Mouse (Mus musculus) c-Kit-negative CD71-positive TER-119-positive erythroid progenitor cells, embryonic 14.5 days (primary cell): Measurements from ENCODE around the gene Tmc3.
A peak's percentile ranks its signal among the peaks of the same experiment; 100 is the strongest.

Experiments
- DNase-seq: peaks from one replicate; pipeline ENCODE4 v3.0.0-alpha.2; 2013; ENCODE audit warnings: low read depth, low spot score

Tmc3 gene

DNA sequence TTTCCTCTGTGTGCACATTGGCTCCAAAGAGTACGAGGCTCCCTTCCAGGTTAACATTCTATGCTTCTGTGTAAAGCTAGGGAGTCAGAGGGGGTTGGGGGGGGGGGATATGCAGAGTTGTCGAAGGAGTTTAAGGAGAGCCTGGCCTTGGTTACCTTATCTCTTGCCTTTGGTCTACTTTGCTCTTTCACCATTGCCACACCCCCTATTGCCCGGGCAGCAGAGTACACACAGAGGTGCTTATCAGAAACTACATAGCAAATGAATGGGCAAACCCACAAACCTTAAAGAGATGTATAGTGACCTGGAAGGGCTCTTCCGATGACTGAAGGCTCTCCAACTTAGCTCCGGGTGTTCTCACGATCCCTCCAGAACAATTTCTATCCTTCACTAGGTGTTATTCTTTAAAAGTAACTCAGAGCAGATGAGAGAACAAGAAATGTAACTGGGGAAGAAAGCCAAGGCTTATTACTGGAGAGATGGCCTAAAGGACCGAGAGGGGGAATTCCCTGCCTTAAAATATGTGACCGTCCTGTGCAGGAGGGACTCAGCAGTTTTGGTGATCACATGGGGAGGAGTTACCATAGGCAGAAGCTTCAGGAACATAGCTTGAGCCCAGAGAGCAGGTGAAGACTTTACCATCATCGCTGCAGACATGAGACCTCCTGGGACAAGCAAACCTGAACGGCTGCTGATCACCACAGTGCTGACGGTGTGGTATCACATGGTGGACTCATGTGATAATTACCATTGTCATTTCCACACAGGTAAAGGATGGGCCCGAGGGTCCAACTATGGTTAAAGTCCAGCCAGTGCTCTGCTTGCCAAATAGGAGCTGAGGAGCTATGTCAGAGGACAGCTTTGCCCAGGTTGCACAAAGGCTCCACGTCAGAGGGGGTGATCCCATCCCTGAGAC lies 14.5 kb downstream of the Tmc3 start:
- no peak for DNase-seq

DNA sequence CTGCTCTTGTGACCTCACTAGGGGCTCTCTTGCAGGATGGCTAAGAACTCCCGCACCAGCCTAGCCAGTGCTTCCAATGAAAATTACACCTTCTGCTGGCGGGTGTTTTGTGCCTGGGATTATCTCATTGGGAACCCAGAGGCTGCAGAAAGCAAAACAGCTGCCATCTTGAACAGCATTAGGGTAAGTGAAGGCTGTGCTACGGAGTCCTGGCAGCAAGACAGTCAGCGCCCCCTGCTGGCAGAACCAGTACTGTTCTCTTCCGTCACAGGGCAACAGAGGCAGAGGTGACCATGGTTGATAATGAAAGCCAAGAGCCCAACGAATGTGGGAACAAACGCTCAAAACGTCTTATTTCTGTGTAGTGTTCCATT lies 15.2 kb downstream of the Tmc3 start:
- peak; percentile 13 for DNase-seq

DNA sequence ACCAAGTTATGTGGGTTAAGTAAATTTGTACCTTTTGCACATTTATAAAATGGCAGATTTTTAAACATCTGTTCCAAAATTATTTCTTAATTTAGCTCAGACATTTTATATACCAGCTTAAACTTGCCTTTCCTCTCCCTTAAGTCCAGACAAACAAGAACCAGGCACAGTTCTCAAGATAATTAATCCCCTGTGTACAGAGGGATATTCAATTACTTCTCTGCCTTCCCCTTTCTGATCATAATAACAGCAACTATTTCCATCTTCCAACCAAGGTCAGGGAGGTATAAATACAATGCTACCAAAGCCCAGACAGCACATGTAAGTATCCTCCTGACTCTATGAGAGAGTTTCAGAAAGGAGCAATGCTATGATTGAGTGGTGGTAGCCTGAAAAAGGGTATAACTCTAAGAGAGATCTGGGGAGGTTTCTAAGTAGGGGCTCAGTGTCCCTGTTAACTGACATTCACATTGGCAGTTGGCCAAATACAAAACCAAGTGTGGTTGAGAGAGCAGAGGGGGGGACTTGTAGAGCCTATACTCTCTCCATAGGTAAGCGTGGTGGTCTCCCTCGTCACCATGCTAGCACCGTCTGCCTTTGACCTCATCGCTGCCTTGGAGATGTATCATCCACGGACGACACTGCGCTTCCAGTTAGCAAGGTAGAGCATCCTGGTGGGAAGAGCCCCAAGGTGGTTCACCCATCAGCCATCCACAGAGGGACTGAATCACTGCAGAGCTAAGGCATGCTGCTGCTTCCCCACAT lies 19.6 kb downstream of the Tmc3 start:
- no peak for DNase-seq

DNA sequence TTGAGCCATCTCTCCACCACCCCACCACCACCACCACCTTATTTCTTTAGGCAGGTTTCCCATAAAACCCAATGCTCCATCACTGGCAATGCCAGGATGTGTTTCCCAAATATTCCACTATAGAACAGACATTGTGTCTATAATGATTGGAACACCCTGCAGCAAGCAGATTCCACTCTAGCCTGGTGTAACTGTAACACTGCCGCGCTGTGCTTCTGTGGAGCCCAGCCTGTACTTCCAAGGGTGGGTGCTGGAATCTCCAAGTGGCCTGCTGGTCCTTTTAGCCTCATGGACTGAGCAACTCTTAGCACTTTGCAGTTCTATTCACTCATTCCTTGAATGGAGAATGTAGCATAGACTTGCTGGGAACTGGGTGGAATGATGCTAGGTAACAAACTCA lies 22.1 kb downstream of the Tmc3 start:
- DNase-seq, result no peak

DNA sequence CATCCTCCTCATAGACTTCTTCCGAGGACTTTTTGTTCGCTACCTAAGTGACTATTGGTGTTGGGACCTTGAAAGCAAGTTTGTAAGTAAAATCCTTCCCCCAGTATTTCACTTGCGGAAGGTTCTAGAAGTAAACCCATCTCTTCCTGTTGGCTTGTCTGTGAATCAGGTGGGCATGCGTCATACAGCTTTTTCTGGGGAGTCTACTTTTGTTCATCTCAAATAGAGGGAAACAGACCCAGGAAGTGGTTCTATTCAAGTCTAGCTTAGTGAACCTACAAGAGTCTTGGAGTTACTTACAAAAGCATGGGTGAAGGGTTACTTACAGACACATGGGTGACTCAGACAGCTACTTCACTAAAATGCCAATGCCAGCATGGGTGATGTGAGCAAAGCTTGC lies 25.2 kb downstream of the Tmc3 start:
- no peak for DNase-seq

DNA sequence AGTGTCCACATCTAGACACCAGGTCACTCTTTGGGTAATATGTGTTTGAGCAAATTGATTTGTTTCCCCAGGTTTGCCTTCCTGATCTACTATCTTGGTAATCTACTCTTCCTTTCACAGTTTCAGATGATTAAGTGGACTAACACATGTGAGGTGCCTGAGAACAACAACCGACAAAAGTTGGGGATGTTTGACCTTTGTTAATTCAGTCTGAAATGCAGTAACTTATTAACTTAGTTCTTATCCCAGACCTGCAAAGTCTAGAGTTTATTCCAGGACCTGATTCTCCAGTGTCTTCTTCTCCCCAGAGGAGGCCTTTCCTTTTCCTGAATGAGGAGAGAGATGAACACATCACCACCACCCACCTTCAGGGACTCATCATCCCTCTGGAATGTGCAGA lies 27.2 kb downstream of the Tmc3 start:
- no peak for DNase-seq

DNA sequence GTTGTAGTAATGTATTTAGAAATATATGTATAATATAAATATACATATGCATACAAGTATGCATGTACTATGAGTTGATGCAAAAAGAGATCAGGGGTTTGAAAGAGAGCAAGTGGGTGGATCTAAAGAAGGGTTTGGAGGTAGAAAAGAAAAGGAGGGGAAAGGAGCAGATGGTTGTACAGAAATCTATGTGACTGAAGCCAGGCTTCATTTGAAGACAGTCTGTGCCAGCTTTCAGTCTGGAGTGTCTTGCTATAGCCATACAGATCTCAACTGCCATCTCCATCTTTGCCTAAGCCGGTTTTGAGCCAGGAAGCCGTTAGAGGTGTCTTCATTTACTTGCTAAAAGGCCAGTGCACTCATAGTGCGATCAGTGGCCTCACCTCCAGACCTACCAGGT lies 30.5 kb downstream of the Tmc3 start:
- no peak for DNase-seq

DNA sequence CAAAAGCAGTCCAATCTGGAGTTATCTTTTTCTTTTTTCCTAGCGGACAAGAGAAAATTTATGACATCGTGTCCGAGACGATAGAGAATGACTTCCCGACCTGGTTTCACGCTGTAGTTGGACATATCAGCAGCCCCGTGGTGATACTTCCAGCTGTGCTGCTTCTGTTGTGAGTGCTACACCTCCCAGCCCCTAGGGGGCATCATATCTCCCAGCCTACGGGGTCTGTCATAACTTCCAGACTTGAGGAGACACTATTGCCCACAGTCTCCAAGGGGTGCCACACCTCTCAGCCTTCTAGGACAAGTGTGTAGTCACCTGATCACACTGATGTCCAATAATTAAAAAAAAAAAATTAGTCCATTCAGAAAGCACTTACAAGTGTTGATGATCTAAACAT lies 31.1 kb downstream of the Tmc3 start:
- DNase-seq, result no peak

DNA sequence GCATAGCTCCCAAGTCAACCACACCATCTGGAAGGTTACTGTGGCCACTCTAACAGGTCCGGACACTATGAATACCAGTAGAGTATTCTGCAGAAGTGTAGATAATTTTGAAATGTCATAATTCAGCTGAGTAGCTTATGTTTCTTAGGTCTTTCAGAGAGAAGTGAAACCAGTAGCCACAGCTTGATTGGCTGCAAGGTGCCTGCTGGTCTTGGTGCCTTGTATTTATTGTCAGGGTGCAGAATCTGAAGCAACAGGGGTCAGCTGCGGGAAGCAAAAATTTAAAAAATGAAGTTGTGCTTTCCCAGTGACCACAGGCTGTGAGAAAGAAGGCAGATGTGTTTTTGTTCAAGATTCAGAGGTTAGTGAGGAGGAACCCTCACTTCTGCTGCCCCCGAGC lies 31.5 kb downstream of the Tmc3 start:
- DNase-seq, result no peak

DNA sequence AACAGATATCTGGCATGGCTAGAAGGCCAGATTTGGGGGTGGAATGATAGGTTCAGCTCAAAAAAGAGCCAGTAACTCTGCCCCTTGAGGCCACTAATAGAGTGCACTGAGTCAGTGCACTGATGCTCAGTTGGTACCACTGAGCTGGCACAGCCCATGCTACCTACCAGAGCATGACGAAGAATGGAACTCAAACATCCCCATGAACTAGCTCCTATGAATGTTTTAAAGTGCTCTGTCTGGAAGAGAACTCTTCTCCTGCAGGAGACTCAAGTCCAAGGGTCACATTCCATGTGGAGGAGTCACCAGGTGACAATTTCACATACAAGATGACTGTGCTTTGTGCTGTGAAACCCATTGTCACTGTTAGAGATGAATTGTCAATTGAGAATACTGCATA lies 34.0 kb downstream of the Tmc3 start:
- no peak for DNase-seq

DNA sequence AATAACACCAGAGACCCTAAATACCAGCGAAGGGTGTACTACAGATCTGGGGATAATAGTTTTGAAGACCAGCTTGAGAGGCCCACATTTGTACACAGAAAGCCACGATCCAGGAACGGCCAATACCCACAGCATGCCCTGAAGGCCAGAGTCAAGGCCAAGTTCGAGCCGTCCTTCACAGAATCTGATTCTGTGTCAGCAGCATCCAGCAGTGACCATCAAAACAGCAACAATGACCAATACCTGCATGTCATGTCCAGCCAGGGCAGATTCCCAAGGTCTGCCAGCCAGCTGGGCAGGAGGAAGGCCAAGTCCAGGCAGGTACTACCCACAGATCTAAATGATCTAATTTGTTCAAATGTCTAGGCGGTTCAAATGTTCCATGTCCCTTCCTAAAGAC lies 37.9 kb downstream of the Tmc3 start:
- DNase-seq, result no peak

DNA sequence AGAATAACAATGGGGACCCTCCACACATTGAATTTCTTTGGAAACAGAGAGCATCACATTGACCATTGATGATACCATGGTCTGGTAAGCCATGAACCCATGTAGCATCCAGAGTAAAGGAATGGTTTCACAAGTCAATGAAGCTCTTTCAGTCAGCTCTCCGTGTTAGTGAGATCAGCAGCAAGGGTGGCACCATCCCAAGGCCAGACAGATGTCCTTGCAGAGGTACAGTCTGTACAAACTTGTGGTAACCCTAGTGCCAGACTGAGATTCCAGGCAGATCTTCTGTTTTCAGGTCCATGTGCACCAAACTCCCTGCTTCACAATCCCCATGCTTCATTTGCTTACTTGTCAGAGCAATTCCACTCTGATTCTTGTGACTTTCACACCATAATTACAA lies 39.3 kb downstream of the Tmc3 start:
- DNase-seq, result no peak

DNA sequence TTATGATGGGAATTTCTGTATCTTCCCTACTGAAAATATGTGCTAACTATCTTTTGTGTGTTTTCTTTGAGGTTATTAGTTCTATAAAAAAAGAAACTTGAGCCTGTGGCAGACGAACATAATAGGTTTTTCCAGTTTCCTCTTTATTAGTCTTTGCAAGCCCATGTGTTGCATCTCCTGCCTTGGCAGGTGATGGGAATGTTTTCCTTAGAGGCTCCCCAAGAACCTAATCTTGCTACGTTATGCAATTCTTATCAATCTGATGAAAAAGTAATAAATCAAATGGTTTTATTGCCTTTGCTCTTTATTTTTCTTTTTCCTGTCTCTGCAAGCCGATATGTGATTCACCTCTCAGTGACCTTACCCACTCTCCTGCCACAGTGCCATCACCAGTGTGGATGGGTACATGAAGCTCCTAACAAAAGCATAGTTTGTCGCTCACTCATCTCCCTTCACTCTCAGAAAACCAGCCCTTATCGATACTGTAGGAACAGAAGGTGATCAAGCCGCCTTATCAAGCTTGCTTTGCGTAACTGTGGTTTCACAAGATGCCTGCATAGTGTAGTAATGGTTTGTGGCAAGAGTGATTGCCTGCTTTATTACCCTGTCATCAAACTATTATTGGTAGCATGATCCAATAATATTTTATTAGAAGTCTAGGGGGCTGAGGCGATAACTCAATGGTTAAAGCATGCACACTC lies 42.0 kb downstream of the Tmc3 start:
- no peak for DNase-seq

DNA sequence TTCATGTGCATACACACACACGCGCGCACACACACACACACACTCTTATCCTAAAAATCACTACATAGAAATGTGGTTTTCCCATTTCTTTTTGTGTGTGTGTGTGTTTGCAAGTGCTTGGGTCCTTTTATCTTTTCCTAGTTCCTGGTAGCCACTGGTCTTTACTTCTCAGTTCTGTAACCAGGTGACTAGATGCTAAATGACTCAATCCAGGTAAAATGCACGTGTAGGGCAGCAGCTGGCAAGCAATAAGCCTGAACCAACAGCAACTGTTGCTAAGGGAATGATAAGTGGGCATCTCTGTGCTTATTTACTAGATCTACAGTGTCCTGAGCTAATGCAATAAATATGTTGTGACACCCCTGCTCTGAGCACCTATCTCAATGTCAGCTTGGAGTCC lies 42.6 kb downstream of the Tmc3 start:
- no peak for DNase-seq

DNA sequence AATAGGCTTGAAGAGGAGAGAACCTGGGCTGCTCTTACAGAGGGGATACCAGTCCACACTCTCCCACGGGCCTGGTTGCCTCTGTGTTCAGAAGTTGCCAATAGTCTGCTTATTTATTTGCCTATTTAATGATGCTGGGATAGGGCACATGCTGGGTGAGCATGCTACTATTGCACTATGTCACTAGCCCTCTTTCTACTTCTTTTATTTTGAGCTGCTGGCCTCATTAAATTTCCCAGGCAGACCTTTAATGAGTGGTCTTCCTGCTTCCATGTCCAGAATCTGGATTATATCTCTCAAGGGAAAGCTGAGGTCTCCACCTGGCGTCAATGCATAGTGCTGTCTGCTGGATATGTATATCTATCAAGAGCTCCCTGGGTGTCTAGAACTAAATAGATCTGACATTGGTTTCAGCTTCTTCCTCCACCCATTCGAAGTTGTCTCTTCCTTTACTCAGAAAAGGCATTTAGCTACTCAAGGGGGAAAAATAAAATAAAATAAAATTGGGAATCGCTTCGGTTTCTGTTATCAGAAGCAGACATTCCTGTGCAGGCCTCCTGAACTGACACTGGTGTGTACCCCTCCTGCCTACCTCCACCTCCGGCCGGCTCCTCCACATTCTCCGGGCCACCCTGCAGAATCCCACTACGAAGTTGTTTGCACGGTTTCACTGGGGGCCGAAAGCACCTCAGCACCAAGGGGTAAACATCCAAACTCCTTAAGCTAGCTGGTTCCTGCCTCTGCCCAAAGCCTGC lies 46.5 kb downstream of the Tmc3 start:
- DNase-seq, result no peak

DNA sequence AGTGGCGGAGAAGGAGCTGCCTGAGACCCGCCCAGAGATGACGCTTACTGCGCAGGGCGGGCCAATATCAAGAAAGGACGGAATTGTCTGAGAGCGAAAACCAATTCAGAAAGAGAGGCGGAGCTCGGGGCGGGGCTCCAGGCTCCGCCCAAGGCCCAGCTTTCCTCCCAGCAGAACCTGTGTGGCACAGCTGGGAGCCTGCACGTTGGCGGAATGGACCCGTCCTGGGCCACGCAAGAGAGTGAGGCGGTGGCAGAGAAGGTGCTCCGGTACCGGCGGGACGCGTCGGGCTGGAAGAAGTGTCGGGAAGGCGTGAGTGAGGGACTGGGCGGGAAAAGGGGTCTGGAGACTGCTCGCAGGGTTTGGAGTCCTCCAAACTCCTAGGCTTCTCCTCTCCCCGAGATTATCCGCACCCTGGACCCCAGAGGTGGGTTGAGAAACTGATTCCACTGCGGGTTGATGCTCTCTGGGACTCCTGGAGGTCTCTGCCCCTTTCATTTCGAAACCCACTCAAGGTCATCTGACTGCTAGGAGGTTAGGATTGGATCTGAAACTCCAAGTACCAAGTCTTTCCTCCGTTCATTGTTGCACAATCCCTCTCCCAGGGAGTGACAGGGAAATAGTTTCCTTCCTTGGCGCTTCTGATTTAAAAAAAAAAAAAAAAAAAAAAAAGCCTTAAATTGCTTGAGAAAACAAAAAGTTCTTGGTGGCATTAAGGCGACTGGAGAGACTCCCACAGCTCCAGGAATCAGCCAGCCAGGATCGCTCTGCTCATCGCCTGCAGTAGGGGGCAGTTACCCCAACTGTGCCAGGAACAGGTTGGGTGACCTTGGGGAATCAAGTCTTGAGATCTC lies 47.3 kb downstream of the Tmc3 start, which contains the start of gene Stard5:
Stard5 (plus strand) TSS at position 132 of the 854 bp plus-strand sequence.
- DNase-seq, result peak; percentile 78

DNA sequence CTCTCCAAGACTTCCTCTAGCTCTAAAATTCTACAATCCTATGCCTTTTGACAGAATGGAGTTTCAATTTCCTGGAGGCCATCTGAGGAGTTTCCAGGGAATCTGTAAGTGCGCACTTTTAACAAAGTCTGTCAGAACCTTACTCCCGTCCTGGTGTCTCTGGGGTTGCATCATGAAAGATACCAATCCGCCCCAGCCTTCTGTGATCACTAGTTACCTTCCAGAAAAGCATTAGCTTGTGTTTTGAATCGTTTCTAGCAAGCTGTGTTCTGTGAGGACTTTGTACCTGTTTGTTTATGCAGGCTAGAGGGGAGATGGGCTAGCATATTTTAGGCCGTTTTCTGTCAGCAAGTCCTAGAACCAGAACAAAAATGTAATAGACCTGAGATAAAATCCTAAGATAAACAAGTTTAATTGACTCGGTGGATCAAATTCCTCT lies 48.0 kb downstream of the Tmc3 start:
- DNase-seq, result no peak

DNA sequence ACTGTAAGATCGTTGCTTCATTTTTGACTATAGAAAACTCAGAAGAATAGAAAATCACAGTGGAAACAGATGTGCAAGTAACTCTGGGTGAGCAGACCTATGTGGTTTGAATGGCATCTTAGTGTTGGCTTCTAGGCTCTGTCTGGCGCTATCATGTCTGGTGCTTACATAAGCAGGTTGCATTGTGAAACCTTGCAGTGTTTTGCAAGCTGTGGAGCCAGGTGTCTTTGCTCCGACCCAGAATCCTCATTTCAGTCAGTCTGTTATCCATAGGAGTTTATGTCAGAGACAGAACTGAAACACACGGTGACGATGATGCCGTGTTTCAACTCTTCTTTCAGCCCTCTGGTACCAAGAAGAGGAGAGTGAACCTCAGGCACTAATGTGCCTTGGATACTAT lies 49.1 kb downstream of the Tmc3 start:
- DNase-seq, result no peak

DNA sequence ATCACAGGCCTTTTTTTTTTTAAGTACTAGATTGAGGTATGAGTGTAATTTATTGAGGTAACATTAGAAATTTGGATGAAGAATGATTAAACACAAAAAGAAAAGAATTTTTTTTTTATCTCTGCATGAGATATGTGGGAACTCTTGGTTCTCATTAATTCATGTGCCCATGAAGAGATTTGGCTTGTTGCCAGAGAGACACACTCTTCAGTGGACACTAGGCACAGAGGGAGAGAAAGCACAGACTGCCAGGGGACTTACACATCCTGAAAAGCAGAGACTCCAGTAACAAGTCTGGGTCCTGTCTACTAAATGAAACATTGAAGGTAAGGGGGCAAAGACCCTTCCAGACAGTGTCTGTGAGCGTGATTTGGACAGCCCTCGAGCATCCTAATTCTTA lies 51.0 kb downstream of the Tmc3 start:
- no peak for DNase-seq

DNA sequence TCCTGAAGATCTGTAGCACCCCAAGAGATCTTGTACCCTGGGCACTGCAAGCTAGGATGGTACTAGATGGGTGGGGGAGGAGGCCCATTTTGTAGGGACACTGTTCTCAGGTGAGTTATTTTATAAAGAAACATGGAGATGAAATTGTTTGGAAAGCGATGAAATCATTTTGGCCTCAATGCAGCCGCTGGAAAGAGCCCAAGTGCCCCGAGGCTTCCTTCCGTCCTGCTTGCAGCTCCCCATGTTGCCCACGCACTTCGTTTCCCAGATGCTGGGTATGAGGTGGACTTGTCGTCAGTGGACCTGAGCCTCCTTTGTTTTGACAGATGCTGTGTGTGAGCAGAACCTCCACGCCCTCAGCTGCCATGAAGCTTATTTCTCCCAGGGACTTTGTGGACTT lies 51.7 kb downstream of the Tmc3 start:
- no peak for DNase-seq
